Mouse (Mus musculus) hindbrain, embryonic 13.5 days (tissue): ENCODE measurements at regions not wholly inside any gene's neighbourhood (a gene's known extent, or its start where the extent isn't known, plus 50 kb on each side); places are given as distances from the start of the nearest gene placed in this dataset.

ENCODE experiments used
- ATAC-seq: fragments of 200-750 bp; cut with Nextera tagmentation; 2 replicates; pipeline ENCODE4 v1.8.0; 2017; ENCODE audit warnings: moderate TSS enrichment; ENCODE audit not compliant: low FRiP score
- H3K27ac ChIP-seq: fragments of 300-500 bp; sonication (generic); 2 replicates; pipeline ENCODE4 v1.5.1; 2015; ENCODE audit warnings: inconsistent platforms, mild to moderate bottlenecking, moderate library complexity
- H3K27me3 ChIP-seq: fragments of 300-500 bp; sonication (generic); 2 replicates; pipeline ENCODE4 v1.6.1; 2015; ENCODE audit warnings: mild to moderate bottlenecking, inconsistent platforms
- H3K36me3 ChIP-seq: fragments of 300-500 bp; sonication (generic); 2 replicates; pipeline ENCODE4 v1.6.1; 2015; ENCODE audit warnings: mild to moderate bottlenecking, inconsistent platforms
- H3K4me1 ChIP-seq: fragments of 300-500 bp; sonication (generic); replicated peaks from 2 replicates; pipeline ENCODE4 v1.6.1; 2015; ENCODE audit warnings: inconsistent platforms
- H3K4me2 ChIP-seq: fragments of 300-500 bp; sonication (generic); 2 replicates; pipeline ENCODE4 v1.6.1; 2015; ENCODE audit warnings: inconsistent platforms, mild to moderate bottlenecking, moderate library complexity
- H3K4me3 ChIP-seq: fragments of 300-500 bp; sonication (generic); 2 replicates; pipeline ENCODE4 v1.5.1; 2015; ENCODE audit warnings: mild to moderate bottlenecking, inconsistent platforms
- H3K9ac ChIP-seq: fragments of 300-500 bp; sonication (generic); 2 replicates; pipeline ENCODE4 v1.6.1; 2015; ENCODE audit warnings: mild to moderate bottlenecking, inconsistent platforms
- H3K9me3 ChIP-seq: fragments of 300-500 bp; sonication (generic); 2 replicates; pipeline ENCODE4 v1.6.1; 2016; ENCODE audit warnings: inconsistent platforms
- WGBS: fragments of 180-500 bp; shearing (Covaris S2); methylation state at CpG from one replicate; pipeline ENCODE4 v1.1.7; 2015; 5-methylcytosine and 5-hydroxymethylcytosine counted together

- H3K9ac ChIP-seq = no peak overlapping the region
- no peak for ATAC-seq
- no peaks in the 10 kb centered on the region for H3K27me3 ChIP-seq
- no peaks in the 10 kb centered on the region for H3K36me3 ChIP-seq
- no peak overlapping the region for H3K4me2 ChIP-seq
- WGBS = 94% methylated on average over 1 of the region's 1 CpGs
- H3K4me3 ChIP-seq = no peak overlapping the region
- H3K4me1 ChIP-seq = no peaks in the 10 kb centered on the region
- H3K9me3 ChIP-seq = no peaks in the 10 kb centered on the region
- H3K27ac ChIP-seq = no peak overlapping the region
Observed at GRCm38 (mm10) chr1:137567526-137567925, 607.3 kb upstream of the Nr5a2 start.

- Histone ChIP-seq H3K9me3 (no peaks in the 10 kb centered on the region), H3K4me2 (no peak overlapping the region), H3K4me3 (no peak overlapping the region), H3K27me3 (no peaks in the 10 kb centered on the region), H3K36me3 (no peaks in the 10 kb centered on the region), H3K9ac (no peak overlapping the region), H3K4me1 (no peaks in the 10 kb centered on the region), H3K27ac (no peak overlapping the region)
- ATAC-seq = no peak
- 93% methylated on average over 4 of the region's 4 CpGs for WGBS
Observed at GRCm38 (mm10) chr1:137565573-137566048, 605.4 kb upstream of the Nr5a2 start.

GRCm38 (mm10) chr1:137561686-137562085, 601.4 kb upstream of the Nr5a2 start:
- Histone ChIP-seq H3K9ac (no peak overlapping the region), H3K27me3 (no peaks in the 10 kb centered on the region), H3K4me1 (no peaks in the 10 kb centered on the region), H3K4me2 (no peak overlapping the region), H3K27ac (no peak overlapping the region), H3K4me3 (no peak overlapping the region), H3K9me3 (no peaks in the 10 kb centered on the region), H3K36me3 (no peaks in the 10 kb centered on the region)
- ATAC-seq = no peak
- WGBS = 84% methylated on average over 3 of the region's 3 CpGs

- H3K27me3 ChIP-seq = no peaks in the 10 kb centered on the region
- H3K9ac ChIP-seq = no peak overlapping the region
- H3K27ac ChIP-seq = no peak overlapping the region
- WGBS = 74% methylated on average over 11 of the region's 11 CpGs
- no peaks in the 10 kb centered on the region for H3K9me3 ChIP-seq
- H3K4me2 ChIP-seq = no peak overlapping the region
- no peak overlapping the region for H3K4me3 ChIP-seq
- no peaks in the 10 kb centered on the region for H3K36me3 ChIP-seq
- H3K4me1 ChIP-seq = no peaks in the 10 kb centered on the region
- ATAC-seq = no peak
Observed at GRCm38 (mm10) chr1:137560389-137561268, 600.4 kb upstream of the Nr5a2 start.

- ATAC-seq = no peak
- H3K4me1 ChIP-seq = no peaks in the 10 kb centered on the region
- H3K9me3 ChIP-seq = no peaks in the 10 kb centered on the region
- no peak overlapping the region for H3K27ac ChIP-seq
- no peaks in the 10 kb centered on the region for H3K36me3 ChIP-seq
- no peak overlapping the region for H3K4me2 ChIP-seq
- H3K4me3 ChIP-seq = no peak overlapping the region
- H3K27me3 ChIP-seq = no peaks in the 10 kb centered on the region
- WGBS = 96% methylated on average over 1 of the region's 1 CpGs
- no peak overlapping the region for H3K9ac ChIP-seq
Observed at GRCm38 (mm10) chr1:137549659-137550058, 589.4 kb upstream of the Nr5a2 start.

- H3K27me3 ChIP-seq = no peaks in the 10 kb centered on the region
- H3K9me3 ChIP-seq = no peaks in the 10 kb centered on the region
- no peak overlapping the region for H3K4me3 ChIP-seq
- no peak overlapping the region for H3K27ac ChIP-seq
- ATAC-seq = no peak
- no peak overlapping the region for H3K4me2 ChIP-seq
- H3K4me1 ChIP-seq = no peaks in the 10 kb centered on the region
- no peaks in the 10 kb centered on the region for H3K36me3 ChIP-seq
- H3K9ac ChIP-seq = no peak overlapping the region
Observed at GRCm38 (mm10) chr1:137545666-137546065, 585.4 kb upstream of the Nr5a2 start.

GRCm38 (mm10) chr1:137543828-137544227, 583.6 kb upstream of the Nr5a2 start:
- WGBS = 95% methylated on average over 3 of the region's 3 CpGs
- no peak overlapping the region for H3K27ac ChIP-seq
- no peak for ATAC-seq

GRCm38 (mm10) chr1:137541453-137541852, 581.2 kb upstream of the Nr5a2 start:
- 65% methylated on average over 9 of the region's 9 CpGs for WGBS
- H3K27ac ChIP-seq = 0 out of 2 replicates have a peak overlapping the region, but pooled peaks have one; percentile 0
- no peak overlapping the region for H3K4me2 ChIP-seq
- H3K9ac ChIP-seq = no peak overlapping the region
- H3K9me3 ChIP-seq = no peaks in the 10 kb centered on the region
- no peaks in the 10 kb centered on the region for H3K4me1 ChIP-seq
- H3K4me3 ChIP-seq = no peak overlapping the region
- no peaks in the 10 kb centered on the region for H3K36me3 ChIP-seq
- no peaks in the 10 kb centered on the region for H3K27me3 ChIP-seq
- no peak for ATAC-seq

More at GRCm38 (mm10) chr1:137543828-137544227, 583.6 kb upstream of the Nr5a2 start:
- Histone ChIP-seq H3K27me3 (no peaks in the 10 kb centered on the region), H3K9me3 (no peaks in the 10 kb centered on the region), H3K36me3 (no peaks in the 10 kb centered on the region), H3K4me1 (no peaks in the 10 kb centered on the region), H3K4me2 (no peak overlapping the region), H3K4me3 (no peak overlapping the region), H3K9ac (no peak overlapping the region)

- Histone ChIP-seq H3K9ac (no peak overlapping the region), H3K4me3 (no peak overlapping the region), H3K9me3 (no peaks in the 10 kb centered on the region), H3K27ac (no peak overlapping the region), H3K4me1 (no peaks in the 10 kb centered on the region), H3K27me3 (no peaks in the 10 kb centered on the region), H3K36me3 (no peaks in the 10 kb centered on the region), H3K4me2 (no peak overlapping the region)
- WGBS = 87% methylated on average over 12 of the region's 12 CpGs
- no peak for ATAC-seq
Observed at GRCm38 (mm10) chr1:137539424-137540116, 579.3 kb upstream of the Nr5a2 start.

GRCm38 (mm10) chr1:137514750-137515149, 554.5 kb upstream of the Nr5a2 start:
- H3K36me3 ChIP-seq = no peaks in the 10 kb centered on the region
- no peaks in the 10 kb centered on the region for H3K9me3 ChIP-seq
- no peak overlapping the region for H3K4me2 ChIP-seq
- no peak overlapping the region for H3K9ac ChIP-seq
- H3K4me1 ChIP-seq = no peaks in the 10 kb centered on the region
- no peaks in the 10 kb centered on the region for H3K27me3 ChIP-seq
- no peak for ATAC-seq
- no peak overlapping the region for H3K27ac ChIP-seq
- 69% methylated on average over 2 of the region's 2 CpGs for WGBS
- no peak overlapping the region for H3K4me3 ChIP-seq

GRCm38 (mm10) chr1:137503704-137504422, 543.6 kb upstream of the Nr5a2 start:
- WGBS = 78% methylated on average over 8 of the region's 8 CpGs
- H3K9ac ChIP-seq = no peak overlapping the region
- no peaks in the 10 kb centered on the region for H3K4me1 ChIP-seq
- H3K4me2 ChIP-seq = no peak overlapping the region
- H3K36me3 ChIP-seq = no peaks in the 10 kb centered on the region
- no peaks in the 10 kb centered on the region for H3K27me3 ChIP-seq
- ATAC-seq = no peak
- H3K9me3 ChIP-seq = no peaks in the 10 kb centered on the region
- no peak overlapping the region for H3K4me3 ChIP-seq
- H3K27ac ChIP-seq = no peak overlapping the region

- 83% methylated on average over 5 of the region's 5 CpGs for WGBS
- Histone ChIP-seq H3K27me3 (no peaks in the 10 kb centered on the region), H3K9ac (no peak overlapping the region), H3K4me2 (no peak overlapping the region), H3K4me3 (no peak overlapping the region), H3K27ac (no peak overlapping the region), H3K9me3 (no peaks in the 10 kb centered on the region), H3K36me3 (no peaks in the 10 kb centered on the region), H3K4me1 (no peaks in the 10 kb centered on the region)
- no peak for ATAC-seq
Observed at GRCm38 (mm10) chr1:137488226-137488625, 528.0 kb upstream of the Nr5a2 start.
